Mouse (Mus musculus): ENCODE results near the gene G6pc3.

G6pc3 gene

DNA sequence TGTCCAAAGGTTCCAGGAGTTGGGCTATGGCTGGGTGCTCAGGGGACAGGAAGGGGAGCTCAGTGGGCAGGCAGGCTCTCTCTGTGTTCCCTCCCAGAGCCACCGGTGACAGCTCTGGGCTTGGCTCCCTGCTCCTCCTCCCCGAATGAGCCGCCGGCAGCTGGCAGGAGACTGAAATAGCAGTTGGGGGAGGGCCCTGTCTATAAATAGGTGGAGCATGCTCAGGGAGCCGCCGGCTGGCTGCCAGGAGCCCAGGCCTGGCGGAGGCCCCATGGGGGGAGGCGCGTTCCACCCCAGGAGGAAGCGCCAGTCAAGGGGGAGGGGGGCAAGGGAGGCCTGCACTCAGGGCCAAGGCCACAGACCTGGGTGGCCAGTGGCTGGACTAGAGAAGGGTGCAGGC lies 29.4 kb downstream of the G6pc3 start:
- peak; percentile 79 for DNase-seq (ENCODE audit: low spot score)

GRCm38 (mm10) chr11:102219247-102219993 lies 30.0 kb downstream of the G6pc3 start:
- DNase-seq (ENCODE audit: low spot score) = no peak

GRCm38 (mm10) chr11:102219994-102220346 lies 30.6 kb downstream of the G6pc3 start:
- DNase-seq (ENCODE audit: low spot score) = peak; percentile 9

DNA sequence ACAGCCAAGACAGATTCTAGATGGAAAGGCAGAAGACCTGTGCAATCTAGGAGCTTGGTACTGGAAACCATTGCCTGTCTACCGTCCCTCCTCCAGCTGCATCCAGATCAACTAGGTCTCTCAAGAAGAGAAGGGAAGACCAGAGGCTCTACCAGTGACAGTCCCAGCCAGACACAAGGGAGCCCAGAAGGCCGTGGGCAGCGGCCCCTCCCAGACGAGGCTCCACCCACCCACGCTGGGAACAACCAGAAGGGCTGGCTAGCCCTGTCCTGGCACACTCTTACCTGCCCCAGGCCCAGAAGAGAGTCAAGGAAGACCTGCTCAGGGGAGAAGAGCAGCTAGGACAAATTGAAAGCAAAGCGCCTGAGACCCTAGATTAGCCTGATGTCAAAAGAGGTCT lies 31.0 kb downstream of the G6pc3 start:
- peak; percentile 8 for DNase-seq (ENCODE audit: low spot score)

GRCm38 (mm10) chr11:102221243-102221953 lies 32.0 kb downstream of the G6pc3 start:
- DNase-seq (ENCODE audit: low spot score) = no peak

DNA sequence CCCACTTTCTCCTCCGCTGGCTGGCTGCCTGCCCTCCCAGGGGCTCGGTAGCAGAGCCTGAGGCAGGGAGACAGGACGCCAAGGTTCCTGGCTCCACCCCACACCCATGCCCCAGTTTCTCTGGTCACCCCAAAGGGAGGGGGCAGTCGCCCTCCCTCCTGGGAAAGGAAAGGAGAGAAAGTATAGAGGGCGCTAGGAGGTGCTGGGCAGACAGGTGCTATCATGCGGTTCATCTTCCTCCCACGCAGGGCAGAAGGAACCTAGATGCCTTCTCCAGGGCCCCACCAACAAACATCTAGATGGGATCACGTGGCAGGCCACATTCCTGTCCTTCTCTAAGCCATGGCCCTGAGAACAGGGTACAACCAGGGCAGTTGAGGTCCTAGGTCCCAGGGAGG lies 32.5 kb downstream of the G6pc3 start:
- DNase-seq (ENCODE audit: low spot score) = peak; percentile 9

DNA sequence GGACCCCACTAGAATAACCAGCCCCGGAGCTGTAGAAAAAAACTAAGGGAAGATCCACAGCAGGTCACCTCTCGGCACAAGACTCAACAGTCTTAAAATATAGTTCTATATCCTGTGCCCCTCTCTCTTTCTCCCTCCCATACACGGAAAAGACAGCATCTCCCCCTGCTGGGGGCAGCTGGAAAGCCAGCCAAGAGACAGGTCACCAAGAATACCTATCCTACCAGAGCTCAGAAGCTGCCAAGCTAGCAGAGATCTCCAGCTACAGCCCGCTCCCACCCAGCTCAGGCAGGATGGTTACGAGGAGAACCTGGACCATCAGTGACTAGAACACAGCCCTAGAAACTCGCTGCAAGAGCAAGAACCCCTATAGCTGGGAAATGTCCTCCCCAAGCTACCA lies 33.7 kb downstream of the G6pc3 start:
- no peak for DNase-seq (ENCODE audit: low spot score)

DNA sequence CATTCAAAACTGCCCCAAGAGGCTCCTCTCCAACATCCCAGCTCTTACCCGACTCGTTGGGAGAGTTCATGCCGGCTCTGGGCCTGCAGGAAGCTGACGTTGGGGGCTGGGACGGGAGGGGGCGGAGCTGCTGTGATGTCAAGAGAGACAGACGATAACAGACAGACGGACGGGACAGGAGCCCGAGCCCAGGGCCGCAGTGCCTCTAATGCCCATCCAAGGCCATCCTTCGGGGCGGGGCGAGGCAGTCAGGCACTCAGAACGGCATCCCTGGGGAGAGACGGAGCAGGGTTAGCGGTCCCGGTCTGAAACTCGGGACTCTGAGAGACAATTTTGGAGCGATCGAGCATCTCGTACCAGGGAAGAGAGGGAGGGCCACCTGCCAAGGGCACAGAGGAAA lies 35.3 kb downstream of the G6pc3 start:
- DNase-seq (ENCODE audit: low spot score) = no peak

- DNase-seq (ENCODE audit: low spot score) = no peak
Observed at GRCm38 (mm10) chr11:102225221-102225620, 35.8 kb downstream of the G6pc3 start.

DNA sequence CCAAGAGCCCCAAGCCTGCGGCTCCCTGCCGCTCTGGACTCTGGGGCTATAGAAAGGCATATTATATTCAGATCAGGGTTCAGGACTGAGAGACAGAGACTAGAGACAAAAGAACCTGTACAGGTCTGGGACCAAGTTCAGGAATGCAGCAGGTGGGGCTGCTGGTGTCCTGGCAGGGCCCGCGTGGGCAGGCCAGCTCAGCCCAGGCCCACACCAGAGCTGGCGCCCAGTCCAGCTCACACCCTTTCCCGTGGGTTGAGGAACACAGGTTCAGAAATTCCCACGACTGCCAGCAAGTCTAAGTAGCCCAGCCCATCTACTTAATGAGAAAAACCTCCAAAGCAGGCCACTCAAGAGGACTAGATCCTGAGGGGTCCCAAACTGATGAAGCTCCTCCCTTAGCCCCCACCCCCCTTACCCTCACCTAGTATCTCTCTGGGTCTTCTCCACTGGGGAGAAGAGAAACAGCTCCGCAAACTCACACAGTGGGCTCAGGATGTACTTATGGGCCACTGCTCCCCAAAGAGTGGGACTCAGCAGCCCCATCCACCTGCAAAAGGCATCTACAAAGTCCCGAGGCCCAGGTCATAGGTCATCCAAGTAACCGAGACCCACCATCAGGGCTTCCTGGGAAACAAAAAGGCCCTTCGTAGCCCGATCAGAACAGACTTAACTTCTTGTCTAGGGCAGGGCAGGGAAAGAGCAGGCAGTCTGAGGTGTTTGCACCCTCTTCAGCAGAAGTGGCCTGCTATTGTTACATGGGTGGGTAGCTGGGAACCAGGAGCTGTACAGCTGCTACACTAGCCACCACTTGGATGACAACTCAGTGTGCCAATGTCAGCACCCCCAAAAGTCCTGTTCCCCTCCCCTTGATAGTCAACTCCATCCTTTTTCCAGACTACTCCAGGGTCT lies 36.9 kb downstream of the G6pc3 start:
- no peak for DNase-seq (ENCODE audit: low spot score)

DNA sequence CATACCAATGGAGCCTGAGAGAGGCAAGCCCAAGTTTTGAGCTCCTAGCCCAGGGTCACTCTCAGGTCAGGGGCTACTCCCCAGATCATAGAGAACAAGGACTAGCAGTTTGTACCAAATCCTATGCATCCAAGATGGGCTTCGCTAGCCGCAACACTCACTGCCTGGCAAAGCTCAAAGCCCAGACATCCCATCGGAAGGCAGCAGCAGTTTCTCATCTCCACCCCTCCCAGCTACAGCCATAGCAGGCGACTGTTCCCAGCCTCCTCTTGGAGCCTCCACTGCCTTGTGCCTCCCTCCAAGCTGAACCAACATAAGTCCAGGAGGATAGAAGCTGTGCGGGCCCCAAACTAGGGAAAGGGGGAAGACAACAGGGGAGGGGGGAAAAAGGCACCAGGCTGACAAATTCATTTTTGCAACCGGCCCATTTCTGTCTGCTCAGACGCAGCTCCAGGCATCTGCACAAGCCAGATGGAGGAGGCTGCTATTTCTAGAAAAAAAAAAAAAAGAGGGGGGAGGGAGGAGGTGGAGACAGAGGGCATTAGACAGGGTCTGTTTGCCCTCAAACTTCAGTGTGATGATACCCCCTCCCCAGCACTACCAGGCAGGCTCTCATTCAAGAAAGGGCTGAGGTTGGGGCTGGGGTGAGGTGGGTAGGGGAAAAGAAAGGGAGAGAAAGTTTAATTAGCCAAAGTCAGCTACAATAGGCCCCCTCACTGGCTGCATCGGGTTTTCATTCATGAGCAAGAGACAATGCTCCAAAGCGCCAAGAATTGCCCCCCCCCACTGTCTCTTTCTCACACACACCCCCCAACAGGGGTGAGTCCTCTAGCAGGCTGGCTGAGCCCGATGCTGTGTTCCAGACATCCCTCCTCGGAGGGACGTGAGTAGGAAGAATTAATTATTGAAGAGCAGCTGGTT lies 38.1 kb downstream of the G6pc3 start:
- DNase-seq (ENCODE audit: low spot score) = no peak

DNA sequence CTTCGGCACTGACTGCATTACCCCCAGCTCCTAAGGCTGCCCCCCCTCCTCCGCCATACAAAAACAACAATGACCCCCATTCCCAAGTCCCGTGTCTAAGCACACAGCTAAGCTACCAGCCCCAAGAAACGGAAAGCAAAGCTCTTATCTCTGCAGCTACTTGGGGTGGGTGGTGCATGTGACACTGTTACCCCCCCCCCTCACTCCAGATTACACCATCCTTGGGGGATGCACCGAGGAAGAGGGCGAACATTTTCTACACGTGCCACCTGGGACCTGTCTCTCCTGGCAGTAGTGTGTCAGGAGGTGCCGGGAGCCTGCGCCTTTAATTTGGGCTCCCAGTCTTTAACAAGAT lies 38.7 kb downstream of the G6pc3 start:
- DNase-seq (ENCODE audit: low spot score) = no peak

- DNase-seq (ENCODE audit: low spot score) = no peak
Observed at GRCm38 (mm10) chr11:102228646-102229268, 39.3 kb downstream of the G6pc3 start.

GRCm38 (mm10) chr11:102229331-102229953 lies 40.0 kb downstream of the G6pc3 start:
- no peak for DNase-seq (ENCODE audit: low spot score)

DNA sequence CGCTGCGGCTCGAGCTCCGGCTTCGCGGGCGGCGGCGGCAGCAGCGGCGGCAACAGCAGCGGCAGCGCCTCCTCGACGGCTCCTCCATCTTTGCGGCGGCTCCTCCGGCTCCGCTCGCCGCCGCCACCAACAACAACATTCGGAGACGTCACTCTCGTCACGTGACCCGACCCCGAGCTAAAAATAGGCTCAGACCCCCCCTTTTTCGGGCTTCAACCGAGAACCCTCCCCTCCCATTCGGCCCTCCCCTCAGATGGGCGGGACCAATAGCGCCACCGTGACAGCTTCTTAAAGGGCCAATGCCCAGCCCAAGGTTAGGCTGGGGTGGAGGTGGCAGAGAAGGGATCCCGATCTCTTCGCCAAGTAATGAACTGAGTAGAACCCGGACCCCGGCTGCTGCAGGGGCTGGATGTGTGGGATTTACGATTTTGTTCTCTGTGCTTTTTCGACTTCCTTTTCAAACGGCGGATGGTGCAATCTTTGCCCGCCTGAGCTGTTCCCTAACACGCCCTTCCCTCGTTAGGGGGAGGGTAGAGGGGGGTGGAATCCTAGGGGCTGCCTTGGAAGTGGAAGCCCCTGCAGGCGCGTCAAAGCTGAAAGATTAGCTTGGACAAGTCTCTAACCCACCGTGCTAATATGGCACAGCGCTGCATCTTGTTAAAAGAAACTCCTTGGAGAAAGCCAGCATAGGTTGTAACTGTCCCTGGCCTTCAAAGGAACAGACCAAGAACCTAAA lies 40.8 kb downstream of the G6pc3 start, which contains the start of gene Hdac5:
TSS of gene Hdac5 (minus strand) at position 161 of the 736 bp plus-strand sequence.
- peak; percentile 92 for DNase-seq (ENCODE audit: low spot score)

GRCm38 (mm10) chr11:102236022-102236421 lies 46.6 kb downstream of the G6pc3 start:
- DNase-seq (ENCODE audit: low spot score) = no peak

DNA sequence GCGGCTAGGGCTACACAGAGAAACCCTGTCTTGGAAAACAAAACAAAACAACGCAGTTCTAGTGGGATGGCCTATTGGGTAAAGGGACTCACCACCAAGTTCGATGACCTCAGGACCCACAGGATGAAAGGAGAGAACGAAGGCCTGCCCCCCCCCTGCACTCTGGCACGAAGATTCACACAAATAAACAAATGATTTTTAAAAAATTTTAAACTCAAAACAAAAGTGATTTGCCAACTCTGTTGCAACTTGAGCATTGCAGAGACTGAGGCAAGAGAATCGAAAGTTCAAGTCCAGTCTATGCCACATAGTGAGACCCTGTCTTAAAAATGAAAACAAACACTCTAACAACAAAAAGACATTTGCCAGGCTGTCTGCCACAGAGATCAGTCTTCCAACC lies 51.2 kb downstream of the G6pc3 start:
- DNase-seq (ENCODE audit: low spot score) = no peak

DNA sequence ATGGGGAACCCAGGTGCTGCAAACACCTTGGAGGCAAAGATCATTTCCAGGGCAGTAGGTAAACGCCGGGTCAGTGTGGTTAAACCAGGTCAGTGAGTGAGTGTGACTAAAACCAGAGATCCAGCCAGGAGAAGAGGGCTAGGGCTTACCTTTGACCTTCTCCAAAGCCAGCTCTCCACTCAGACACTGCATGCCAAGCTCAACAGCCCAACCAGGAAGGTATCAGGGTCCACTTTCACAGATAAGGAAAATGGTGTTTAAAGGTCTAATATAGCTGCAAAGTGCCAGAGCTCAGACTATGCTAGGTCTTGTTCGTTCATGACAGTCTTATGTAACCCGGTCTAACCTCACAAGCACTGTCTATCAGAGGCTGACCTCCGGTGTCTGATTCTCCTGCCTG lies 51.8 kb downstream of the G6pc3 start:
- no peak for DNase-seq (ENCODE audit: low spot score)

GRCm38 (mm10) chr11:102241874-102242273 lies 52.5 kb downstream of the G6pc3 start:
- DNase-seq (ENCODE audit: low spot score) = no peak

All from urinary bladder, postnatal 10 days (tissue).